Mouse (Mus musculus) small intestine, adult 2 months (tissue): ENCODE results near the gene Rasal1.

Experiments
- CTCF ChIP-seq: fragments of 200-500 bp; IDR thresholded peaks from 2 replicates; pipeline ENCODE4 v1.5.1; 2012; ENCODE audit warnings: low read depth, mild to moderate bottlenecking, control low read depth, inconsistent platforms, low read length, moderate library complexity, mixed read lengths; ENCODE audit not compliant: insufficient replicate concordance, insufficient read length; ENCODE audit errors: extremely low read depth
- POLR2A ChIP-seq: fragments of 200-500 bp; IDR thresholded peaks from 2 replicates; pipeline ENCODE4 v1.6.1; 2012; ENCODE audit warnings: low read depth, mild to moderate bottlenecking, control low read depth, inconsistent platforms, low read length, moderate library complexity

- TF ChIP-seq CTCF: no peak
- no peak for TF ChIP-seq POLR2A
These were observed 4.5 kb downstream of the Rasal1 start for GRCm38 (mm10) chr5:120652915-120653701.
